Mouse (Mus musculus) myocyte (in vitro differentiated cells): ENCODE results near the gene Itgav. TPM values are rescaled to one million over a fixed set of nuclear protein-coding genes. Genes with fewer than 3 reads are reported as not detected.

ENCODE experiments used
- H3K27me3 ChIP-seq: one replicate; pipeline ENCODE4 v1.6.1; 2011; ENCODE audit not compliant: control insufficient read depth, insufficient read depth, insufficient read length
- H3K36me3 ChIP-seq: one replicate; pipeline ENCODE4 v1.6.1; 2011; ENCODE audit not compliant: control insufficient read depth, insufficient read depth
- H3K4me2 ChIP-seq: one replicate; pipeline ENCODE4 v1.6.1; 2011; ENCODE audit warnings: low read depth, control low read depth
- H3K4me3 ChIP-seq: one replicate; pipeline ENCODE4 v1.5.1; 2011; ENCODE audit warnings: mild to moderate bottlenecking, control low read depth, moderate library complexity
- H3K79me2 ChIP-seq: one replicate; pipeline ENCODE4 v1.6.1; 2011; ENCODE audit not compliant: control insufficient read depth, insufficient read depth
- H3ac ChIP-seq: one replicate; pipeline ENCODE4 v1.6.1; 2011; ENCODE audit not compliant: control insufficient read depth, insufficient read length
- CEBPB ChIP-seq: IDR thresholded peaks from 2 replicates; pipeline ENCODE4 v1.6.1; 2011; ENCODE audit warnings: mild to moderate bottlenecking, moderate library complexity; ENCODE audit not compliant: poor library complexity, insufficient read depth, severe bottlenecking
- E2F4 ChIP-seq: IDR thresholded peaks from one replicate; pipeline ENCODE4 v1.6.1; 2011; ENCODE audit warnings: mild to moderate bottlenecking, control low read depth, moderate library complexity; ENCODE audit not compliant: insufficient read depth
- MAX ChIP-seq: IDR thresholded peaks from one replicate; pipeline ENCODE4 v1.6.1; 2011; ENCODE audit warnings: low read depth, mild to moderate bottlenecking, control low read depth
- MYOD1 ChIP-seq, 3 experiments: IDR thresholded peaks; one replicate each; pipeline ENCODE4 v1.6.1; 2011; ENCODE audit warnings: control low read depth in 2 of 3, low read depth in 2 of 3, mild to moderate bottlenecking in 2 of 3, moderate library complexity in 1 of 3; ENCODE audit not compliant: insufficient read length in 2 of 3, control insufficient read depth in 1 of 3
- MYOG ChIP-seq, 3 experiments: IDR thresholded peaks; one replicate each; pipeline ENCODE4 v1.6.1; 2011; ENCODE audit warnings: control low read depth in 2 of 3, low read depth in 2 of 3, mild to moderate bottlenecking in 2 of 3; ENCODE audit not compliant: insufficient read length in 2 of 3, control insufficient read depth in 1 of 3, insufficient read depth in 1 of 3
- POLR2A ChIP-seq: IDR thresholded peaks from one replicate; pipeline ENCODE4 v1.6.1; 2011; ENCODE audit warnings: low read depth, mild to moderate bottlenecking, control low read depth, moderate library complexity; ENCODE audit not compliant: insufficient read length
- POLR2AphosphoS2 ChIP-seq: IDR thresholded peaks from one replicate; pipeline ENCODE4 v1.6.1; 2011; ENCODE audit warnings: low read depth, control low read depth; ENCODE audit not compliant: insufficient read length
- REST ChIP-seq: IDR thresholded peaks from one replicate; pipeline ENCODE4 v1.6.1; 2011; ENCODE audit warnings: mild to moderate bottlenecking, control low read depth, moderate library complexity; ENCODE audit not compliant: insufficient read depth, insufficient read length
- SRF ChIP-seq: IDR thresholded peaks from one replicate; pipeline ENCODE4 v1.6.1; 2011; ENCODE audit warnings: low read depth; ENCODE audit not compliant: control insufficient read depth, insufficient read length
- TCF12 ChIP-seq: IDR thresholded peaks from one replicate; pipeline ENCODE4 v1.6.1; 2011; ENCODE audit warnings: mild to moderate bottlenecking, control low read depth; ENCODE audit not compliant: poor library complexity, insufficient read depth, severe bottlenecking
- TCF3 ChIP-seq: IDR thresholded peaks from one replicate; pipeline ENCODE4 v1.6.1; 2011; ENCODE audit warnings: low read depth, control low read depth; ENCODE audit not compliant: insufficient read length
- USF1 ChIP-seq: IDR thresholded peaks from one replicate; pipeline ENCODE4 v1.6.1; 2011; ENCODE audit warnings: low read depth, mild to moderate bottlenecking, control low read depth, moderate library complexity
- polyA plus RNA-seq: library from polyadenylated mRNA; unstranded; fragments of >200 nt; fragmentation: generic; extraction: Trizol; gene quantifications from one replicate; pipeline ENCODE4 v1.2.1, GENCODE M21; 2012; ENCODE audit warnings: missing spikeins

The Itgav gene
- polyA plus RNA-seq, 1 experiment = 26.2 TPM

DNA sequence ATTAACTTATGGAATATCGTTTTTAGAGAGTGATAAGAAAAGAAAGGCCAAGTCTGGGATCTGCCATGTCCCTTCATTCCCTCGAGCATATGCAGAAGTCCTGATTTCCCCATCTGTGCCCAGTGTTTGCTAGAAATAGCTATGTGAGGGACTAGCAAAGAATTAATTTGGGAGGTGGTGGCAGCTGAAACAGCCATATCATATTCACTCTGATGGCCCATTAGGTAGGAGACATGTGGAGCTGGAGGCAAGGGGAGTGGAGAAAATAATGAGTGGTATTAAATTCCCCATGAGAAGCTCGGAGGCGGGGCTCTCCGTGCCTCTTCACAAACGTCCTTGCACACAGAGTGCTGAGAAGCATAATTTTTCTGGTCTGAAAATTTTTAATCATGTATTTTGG lies 92.0 kb downstream of the Itgav start:
- H3K79me2 ChIP-seq = no peaks in the 10 kb centered on the region
- no peak for TF ChIP-seq POLR2A
- TF ChIP-seq E2F4 = no peak
- TF ChIP-seq POLR2AphosphoS2 = no peak
- TF ChIP-seq CEBPB = no peak
- no peak for TF ChIP-seq MYOD1 (IDR thresholded peaks at IDR 0.05; ENCODE audit: control insufficient read depth in 1 of 3, insufficient read length in 2 of 3, low read depth in 2 of 3)
- TF ChIP-seq MAX = no peak
- TF ChIP-seq USF1 = no peak
- TF ChIP-seq REST = no peak
- TF ChIP-seq TCF12 = no peak
- no peak for TF ChIP-seq TCF3
- TF ChIP-seq SRF = no peak
- no peak for TF ChIP-seq MYOG (IDR thresholded peaks at IDR 0.05; ENCODE audit: control insufficient read depth in 1 of 3, insufficient read depth in 1 of 3, insufficient read length in 2 of 3, low read depth in 2 of 3)
- no peaks in the 10 kb centered on the region for H3K36me3 ChIP-seq
- no peaks in the 10 kb centered on the region for H3K27me3 ChIP-seq
- no peak overlapping the region for H3K4me3 ChIP-seq
- H3ac ChIP-seq = no peak overlapping the region
- H3K4me2 ChIP-seq = no peak overlapping the region

DNA sequence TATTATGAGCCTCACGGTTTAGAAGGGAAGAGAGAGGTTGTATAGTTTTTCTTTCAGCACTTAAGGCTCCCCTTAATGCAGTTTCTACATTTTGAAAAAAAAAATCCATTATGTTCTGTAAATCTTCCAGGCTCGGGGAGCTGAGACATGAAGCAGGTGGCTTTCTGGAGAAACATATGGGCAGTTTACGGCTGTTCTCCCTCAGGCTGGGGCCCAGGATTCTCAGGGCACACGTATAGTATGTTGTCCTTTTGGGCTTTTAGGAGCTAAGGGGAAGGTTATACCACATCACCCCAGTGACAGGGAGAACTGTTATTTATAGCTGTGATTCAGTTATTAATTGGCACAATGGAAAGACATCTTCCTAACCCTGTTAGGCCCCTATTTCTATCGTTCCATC lies 101.0 kb downstream of the Itgav start:
- no peak overlapping the region for H3K4me3 ChIP-seq
- H3K4me2 ChIP-seq = no peak overlapping the region
- no peaks in the 10 kb centered on the region for H3K79me2 ChIP-seq
- no peaks in the 10 kb centered on the region for H3K36me3 ChIP-seq
- H3ac ChIP-seq = no peak overlapping the region
- no peaks in the 10 kb centered on the region for H3K27me3 ChIP-seq
- TF ChIP-seq SRF (no peak), MYOD1 (IDR thresholded peaks at IDR 0.05; ENCODE audit: control insufficient read depth in 1 of 3, insufficient read length in 2 of 3, low read depth in 2 of 3) (no peak), MYOG (IDR thresholded peaks at IDR 0.05; ENCODE audit: control insufficient read depth in 1 of 3, insufficient read depth in 1 of 3, insufficient read length in 2 of 3, low read depth in 2 of 3) (no peak), TCF12 (no peak), REST (no peak), POLR2A (no peak), E2F4 (no peak), USF1 (no peak), CEBPB (no peak), MAX (no peak), TCF3 (no peak), POLR2AphosphoS2 (no peak)

- TF ChIP-seq POLR2A (no peak), SRF (no peak), MAX (no peak), MYOD1 (IDR thresholded peaks at IDR 0.05; ENCODE audit: control insufficient read depth in 1 of 3, insufficient read length in 2 of 3, low read depth in 2 of 3) (no peak), CEBPB (no peak), TCF12 (no peak), POLR2AphosphoS2 (no peak), USF1 (no peak), REST (no peak), TCF3 (no peak)
- H3K27me3 ChIP-seq = no peaks in the 10 kb centered on the region
These were observed 104.8 kb downstream of the Itgav start for GRCm38 (mm10) chr2:83828895-83829539.

GRCm38 (mm10) chr2:83832903-83833302 lies 108.7 kb downstream of the Itgav start:
- Histone ChIP-seq H3K79me2 (no peaks in the 10 kb centered on the region), H3K27me3 (no peaks in the 10 kb centered on the region), H3K4me2 (no peak overlapping the region), H3K36me3 (no peaks in the 10 kb centered on the region), H3ac (no peak overlapping the region), H3K4me3 (no peak overlapping the region)
- no peak for TF ChIP-seq USF1
- TF ChIP-seq MYOG (IDR thresholded peaks at IDR 0.05; ENCODE audit: control insufficient read depth in 1 of 3, insufficient read depth in 1 of 3, insufficient read length in 2 of 3, low read depth in 2 of 3) = no peak
- TF ChIP-seq E2F4 = no peak
- TF ChIP-seq POLR2A = no peak
- no peak for TF ChIP-seq REST
- no peak for TF ChIP-seq CEBPB
- TF ChIP-seq TCF3 = no peak
- TF ChIP-seq TCF12 = no peak
- no peak for TF ChIP-seq MAX
- TF ChIP-seq SRF = no peak
- TF ChIP-seq MYOD1 (IDR thresholded peaks at IDR 0.05; ENCODE audit: control insufficient read depth in 1 of 3, insufficient read length in 2 of 3, low read depth in 2 of 3) = no peak
- no peak for TF ChIP-seq POLR2AphosphoS2

More at GRCm38 (mm10) chr2:83828895-83829539, 104.8 kb downstream of the Itgav start:
- H3K36me3 ChIP-seq = no peaks in the 10 kb centered on the region
- no peak overlapping the region for H3K4me3 ChIP-seq
- no peak overlapping the region for H3ac ChIP-seq
- no peak overlapping the region for H3K4me2 ChIP-seq
- H3K79me2 ChIP-seq = no peaks in the 10 kb centered on the region
